Mouse (Mus musculus): ENCODE measurements around the gene Cnnm3.

- no peak for TF ChIP-seq CTCF (IDR thresholded peaks at IDR 0.05; ENCODE audit: borderline replicate concordance, insufficient read depth, low read depth, low read length)
- TF ChIP-seq POLR2A (IDR thresholded peaks at IDR 0.05; ENCODE audit: borderline replicate concordance, insufficient read depth, low read length), result no peak
Observed at GRCm38 (mm10) chr1:36524058-36524457, 12.4 kb downstream of the Cnnm3 start.
